Mouse (Mus musculus) heart, adult 8-10 months (tissue): ENCODE measurements around the gene Gm14214. TPM values are rescaled to one million over a fixed set of nuclear protein-coding genes. Genes with fewer than 3 reads are reported as not detected.

Source experiments
- DNase-seq: peaks from one replicate; pipeline ENCODE4 v3.0.0; 2022; ENCODE audit warnings: low spot score
- total RNA-seq, 4 experiments: library from RNA; stranded (reverse); gene quantifications; 2 replicates each; pipeline ENCODE4 v1.2.4; 2022

Gm14214 gene
- total RNA-seq, 4 experiments from 2014 or later = not detected

DNA sequence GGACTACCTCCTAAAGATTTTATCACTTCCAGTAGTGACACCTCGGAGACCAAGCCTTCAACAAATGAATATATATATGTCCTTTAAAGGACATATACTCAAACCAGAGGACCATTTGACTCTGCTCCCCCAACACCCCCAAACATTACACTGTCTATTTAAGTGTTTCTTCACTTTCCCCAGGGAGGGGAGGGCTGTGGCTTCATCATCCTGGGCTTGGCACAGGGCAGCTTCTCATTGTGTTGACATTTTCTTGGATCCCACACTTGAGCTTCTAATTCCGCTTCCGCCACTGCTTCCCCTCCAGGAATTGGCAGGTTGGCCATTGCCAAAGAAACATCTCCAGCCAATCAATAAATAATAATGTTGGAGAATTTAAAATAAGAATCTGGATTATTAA, 39.0 kb downstream of the Gm14214 start:
- DNase-seq = no peak

DNA sequence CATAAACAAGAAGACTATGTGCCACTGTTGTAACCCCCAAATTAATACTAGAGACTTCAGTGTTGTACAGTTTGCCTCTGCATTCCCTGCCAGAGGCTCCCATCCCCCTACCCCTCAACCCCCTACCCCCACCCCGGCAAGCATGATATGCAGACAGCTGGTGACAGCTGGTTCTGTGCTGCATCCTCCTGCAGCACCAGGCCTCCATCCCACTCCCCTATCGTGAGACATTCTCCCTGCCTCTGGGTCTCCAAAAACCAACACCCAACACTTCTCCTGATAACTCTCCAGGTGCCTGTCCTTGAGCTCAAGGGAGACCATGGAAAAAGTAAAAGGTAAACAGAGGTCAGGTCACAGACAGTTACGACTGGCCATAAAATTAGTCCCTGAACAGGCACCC, 40.1 kb downstream of the Gm14214 start:
- DNase-seq = no peak

DNA sequence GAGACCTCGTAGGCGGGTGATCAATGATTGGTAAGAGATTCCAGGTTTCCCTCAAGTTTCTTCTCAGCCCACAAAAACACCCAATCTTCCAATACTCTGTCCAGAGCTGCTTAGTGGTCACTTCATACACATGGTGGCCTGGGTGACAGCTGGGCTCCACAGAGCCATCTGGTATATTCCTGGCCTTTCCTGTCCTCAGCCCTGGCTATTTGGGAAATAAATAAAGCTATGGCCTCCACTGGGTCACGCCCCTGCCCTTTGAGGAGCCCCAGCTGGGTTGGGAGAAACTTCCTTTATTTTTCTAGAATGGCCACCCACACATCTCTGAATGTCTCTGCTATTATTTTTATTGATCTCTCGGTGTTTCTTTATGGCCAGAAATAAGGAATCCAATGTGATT, 46.4 kb downstream of the Gm14214 start:
- DNase-seq = no peak

DNA sequence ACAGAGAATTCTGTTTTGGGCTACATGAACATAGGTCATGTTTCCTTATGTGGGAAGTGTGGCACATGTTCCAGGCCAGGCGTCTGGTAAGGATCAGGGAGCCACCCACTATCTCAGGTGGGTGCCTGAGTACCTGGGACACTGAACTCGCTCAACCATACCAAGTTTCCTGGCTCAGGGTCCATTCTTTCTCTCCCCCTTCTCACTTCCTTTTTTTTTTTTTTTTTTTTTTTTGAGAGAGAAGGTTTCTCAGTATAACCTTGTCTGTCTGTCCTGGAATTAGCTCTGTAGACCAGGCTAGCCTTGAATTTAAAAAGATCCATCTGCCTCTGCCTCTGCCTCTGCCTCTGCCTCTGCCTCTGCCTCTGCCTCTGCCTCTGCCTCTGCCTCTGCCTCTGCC, 49.5 kb downstream of the Gm14214 start:
- no peak for DNase-seq

Other genes with a start within 250 kb of the Gm14214 start
- gene 1700003F12Rik, start 222.9 kb downstream of the Gm14214 start, total RNA-seq = not detected
- gene Actl10, start 218.3 kb downstream of the Gm14214 start, total RNA-seq = not detected
- gene Necab3, start 211.1 kb downstream of the Gm14214 start, total RNA-seq = 1 to 10 TPM in 1 of 4 experiments, under 1 TPM in 3; 0.25 to 1.2 (median 0.60) TPM
- 1 to 10 TPM in 1 of 4 experiments, under 1 TPM in 3; 0.25 to 1.2 (median 0.47) TPM for gene E2f1, start 200.1 kb downstream of the Gm14214 start, total RNA-seq
- 10 to 100 TPM; 25.0 to 31.0 (median 27.2) TPM for gene Pxmp4, start 166.3 kb downstream of the Gm14214 start, total RNA-seq
- gene Zfp341, start 156.7 kb downstream of the Gm14214 start, total RNA-seq = 1 to 10 TPM; 2.4 to 4.3 (median 2.7) TPM
- not detected for gene 4930519P11Rik, start 156.6 kb downstream of the Gm14214 start, total RNA-seq
- gene Chmp4b, start 118.3 kb downstream of the Gm14214 start, total RNA-seq = 100 to 1,000 TPM; 119 to 132 (median 124) TPM
- 10 to 100 TPM; 81.3 to 93.0 (median 90.0) TPM for gene Raly, start 21.1 kb upstream of the Gm14214 start, total RNA-seq
- gene a, start 21.4 kb upstream of the Gm14214 start, total RNA-seq = not detected
- 10 to 100 TPM; 54.7 to 61.0 (median 55.7) TPM for gene Eif2s2, start 122.9 kb upstream of the Gm14214 start, total RNA-seq
- under 1 TPM in 3 of 4 experiments, not detected in 1; 0.17 to 0.25 (median 0.22) TPM for gene Gm14226, start 248.2 kb upstream of the Gm14214 start, total RNA-seq